Mouse (Mus musculus): ENCODE measurements around the gene Hist3h2a.

- TF ChIP-seq CTCF (IDR thresholded peaks at IDR 0.05; ENCODE audit: low read depth): no peak
- TF ChIP-seq EP300 (IDR thresholded peaks at IDR 0.05; ENCODE audit: low read depth): no peak; the same call in 1 of the 2 replicates
These were observed 23.1 kb downstream of the Hist3h2a start for GRCm38 (mm10) chr11:58977607-58978026.

Data from liver, postnatal 0 days (tissue).